In genomic region chr10:39165632-39166115, GRCm38 (mm10) we compare ENCODE assay signal across 7 mouse cellular contexts. TPM values are rescaled to one million over a fixed set of nuclear protein-coding genes. Genes with fewer than 3 reads are reported as not detected.
DNase-seq lines count a peak whose midpoint lies in the region; ATAC-seq and TF ChIP-seq lines count a peak whose summit lies in the region.

No protein-coding gene starts in this region.

- WGBS in hindbrain, postnatal 0 days = 7% methylated on average over 11 of the region's 11 CpGs
- 33% methylated on average over 11 of the region's 11 CpGs for WGBS in liver, postnatal 0 days (ENCODE audit: insufficient replicate concordance)

- 0 out of 2 replicates have a peak, but pooled peaks cover 8% of the 10 kb centered on the region for H3K4me1 ChIP-seq in hindbrain, postnatal 0 days (ENCODE audit: insufficient read depth, low read length)
- H3K4me1 ChIP-seq in liver, postnatal 0 days (ENCODE audit: insufficient read depth) = peaks cover 10% of the 10 kb centered on the region; the same call in 1 of the 2 replicates

- no peak for TF ChIP-seq CTCF in hindbrain, postnatal 0 days (IDR thresholded peaks at IDR 0.05; ENCODE audit: low read depth)
- no peak for TF ChIP-seq CTCF in liver, postnatal 0 days (IDR thresholded peaks at IDR 0.05; ENCODE audit: low read depth)

- no peaks in the 10 kb centered on the region for H3K9me3 ChIP-seq in hindbrain, postnatal 0 days (ENCODE audit: low read length)
- no peaks in the 10 kb centered on the region for H3K9me3 ChIP-seq in liver, postnatal 0 days (ENCODE audit: low read length)

- TF ChIP-seq EP300 in liver, postnatal 0 days (IDR thresholded peaks at IDR 0.05; ENCODE audit: low read depth) = no peak

- no peaks in the 10 kb centered on the region for H3K36me3 ChIP-seq in hindbrain, postnatal 0 days (ENCODE audit: insufficient read depth, low read length)
- H3K36me3 ChIP-seq in liver, postnatal 0 days (replicated peaks; ENCODE audit: insufficient read depth, low read length) = no peaks in the 10 kb centered on the region

- no peaks in the 10 kb centered on the region for H3K27me3 ChIP-seq in hindbrain, postnatal 0 days (ENCODE audit: insufficient read depth, low read length)
- H3K27me3 ChIP-seq in liver, postnatal 0 days (ENCODE audit: insufficient read depth, low read length) = 0 out of 2 replicates have a peak, but pooled peaks cover 3% of the 10 kb centered on the region

- H3K9ac ChIP-seq in hindbrain, postnatal 0 days (replicated peaks; ENCODE audit: low read length) = peak overlapping the region; percentile 44
- no peak overlapping the region for H3K9ac ChIP-seq in liver, postnatal 0 days (replicated peaks)

- H3K4me2 ChIP-seq in hindbrain, postnatal 0 days (ENCODE audit: low read depth, low read length) = peak overlapping the region; percentile 53
- peak overlapping the region; percentile 19; the same call in 1 of the 2 replicates for H3K4me2 ChIP-seq in liver, postnatal 0 days (ENCODE audit: low read depth, low read length)

- peak overlapping the region; percentile 91 for H3K27ac ChIP-seq in hindbrain, postnatal 0 days
- no peak overlapping the region for H3K27ac ChIP-seq in liver, postnatal 0 days (ENCODE audit: low read depth)

- H3K4me3 ChIP-seq in hindbrain, postnatal 0 days (ENCODE audit: low read length) = peak overlapping the region; percentile 33
- H3K4me3 ChIP-seq in liver, postnatal 0 days (ENCODE audit: low read depth, low read length) = no peak overlapping the region

- DNase-seq in R1 (ENCODE audit: low read depth, low spot score) = peak; percentile 49
- peak; percentile 53 for DNase-seq in cerebellum, adult 11-12 months
- DNase-seq in hindbrain, postnatal 0 days (ENCODE audit: low spot score) = peak; percentile 88
- DNase-seq in liver, postnatal 0 days = no peak
- peak; percentile 28 for DNase-seq in retina, postnatal 7 days (ENCODE audit: low read depth, low spot score)
- DNase-seq in B cell, adult 2 months = no peak

- ATAC-seq in frontal cortex, adult (ENCODE audit: low TSS enrichment) = peak; percentile 83
- ATAC-seq in hindbrain, postnatal 0 days = peak; percentile 76
- ATAC-seq in liver, postnatal 0 days = no peak

RNA-seq across cellular contexts. Expression of gene Ccn6, which starts 2.1 kb away (rescaled TPM):
- 0.65 and 2.0 TPM in 2 replicates for total RNA-seq in hindbrain, postnatal 0 days (2014; rRNA removed)
- 0.35 and 0.49 TPM in 2 replicates for polyA plus RNA-seq in hindbrain, postnatal 0 days (2015; fragmentation: Nextera tagmentation; extraction: Ambion mirVana)
- polyA plus RNA-seq in liver, postnatal 0 days (2015; fragmentation: Nextera tagmentation; extraction: Ambion mirVana) = not detected in 2 replicates

RNA-seq across cellular contexts. Expression of gene Tube1, which starts 31.9 kb away (rescaled TPM):
- 3.3 and 3.8 TPM in 2 replicates for total RNA-seq in hindbrain, postnatal 0 days (2014; rRNA removed)
- polyA plus RNA-seq in hindbrain, postnatal 0 days (2015; fragmentation: Nextera tagmentation; extraction: Ambion mirVana) = 3.6 and 3.7 TPM in 2 replicates
- polyA plus RNA-seq in liver, postnatal 0 days (2015; fragmentation: Nextera tagmentation; extraction: Ambion mirVana) = 2.1 and 2.2 TPM in 2 replicates

RNA-seq across cellular contexts. Expression of gene Fam229b, which starts 32.0 kb away (rescaled TPM):
- total RNA-seq in hindbrain, postnatal 0 days (2014; rRNA removed) = 18.0 and 22.8 TPM in 2 replicates
- polyA plus RNA-seq in hindbrain, postnatal 0 days (2015; fragmentation: Nextera tagmentation; extraction: Ambion mirVana) = 43.8 and 45.9 TPM in 2 replicates
- polyA plus RNA-seq in liver, postnatal 0 days (2015; fragmentation: Nextera tagmentation; extraction: Ambion mirVana) = 1.3 and 1.9 TPM in 2 replicates

Comparison
In these comparisons a context has a peak if more than half of its experiments do, and no peak if none do; other contexts are left out.
1. DNase-seq: peak in R1 (single experiment), cerebellum, adult 11-12 months (single experiment), hindbrain, postnatal 0 days (single experiment) and retina, postnatal 7 days (single experiment); none in liver, postnatal 0 days (single experiment) and B cell, adult 2 months (0 of 2).
2. RNA of gene Fam229b, which starts 32.0 kb away (polyA plus RNA-seq): 43.8 to 45.9 TPM in hindbrain, postnatal 0 days; 1.3 to 1.9 TPM in liver, postnatal 0 days; every median in the first group is over 10 times any median in the second.